Mouse (Mus musculus): ENCODE data around the gene Pla2g6.

Gene Pla2g6

DNA sequence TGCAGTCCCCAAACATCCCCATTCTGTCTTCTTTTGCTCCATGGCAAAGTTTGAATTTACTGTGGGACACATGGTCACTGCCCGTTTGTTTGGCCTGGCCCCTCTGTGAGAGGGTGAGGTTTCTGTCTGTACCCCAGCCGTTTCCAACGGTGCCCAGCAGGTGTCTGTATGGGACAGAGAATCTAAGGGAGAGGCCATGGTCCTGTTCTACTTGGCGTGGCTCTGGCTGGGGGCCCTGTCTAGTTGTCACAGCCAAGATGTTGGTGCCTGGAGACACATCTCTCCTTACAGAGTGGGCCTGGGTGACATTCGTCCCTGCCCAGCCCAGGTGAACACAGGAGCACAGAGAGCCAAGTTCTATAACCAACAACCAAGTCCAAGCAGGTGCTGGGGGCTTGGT is 47.3 kb downstream of the Pla2g6 start:
- in situ Hi-C loops (cut with MboI; ENCODE audit: low sequenced_read_pairs) = no loop called here

GRCm38 (mm10) chr15:79280209-79280608 is 48.0 kb downstream of the Pla2g6 start:
- in situ Hi-C loops (cut with MboI; ENCODE audit: low sequenced_read_pairs) = no loop called here

GRCm38 (mm10) chr15:79277728-79278127 is 50.5 kb downstream of the Pla2g6 start:
- in situ Hi-C loops (cut with MboI; ENCODE audit: low sequenced_read_pairs) = no loop called here

DNA sequence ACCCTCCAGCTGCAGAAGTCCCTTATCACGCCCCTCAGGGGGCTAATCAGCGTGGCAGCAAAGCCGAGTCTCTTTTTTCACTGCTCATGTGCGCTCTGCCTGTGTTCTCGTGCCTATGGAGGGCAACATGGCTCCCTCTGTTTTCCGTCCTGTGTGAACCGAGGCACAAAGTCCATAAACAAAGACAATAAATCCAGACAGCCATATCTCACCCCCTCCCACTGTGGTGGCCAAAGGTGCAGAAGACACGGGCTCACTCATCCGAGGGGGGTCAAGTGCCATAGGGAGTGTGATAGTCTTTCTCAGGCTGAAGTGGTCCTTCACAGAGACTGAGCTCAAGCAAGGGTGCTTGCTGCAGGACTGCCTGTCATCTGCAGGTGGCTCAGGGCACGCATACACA is 55.2 kb downstream of the Pla2g6 start:
- in situ Hi-C loops (cut with MboI; ENCODE audit: low sequenced_read_pairs) = no loop called here

DNA sequence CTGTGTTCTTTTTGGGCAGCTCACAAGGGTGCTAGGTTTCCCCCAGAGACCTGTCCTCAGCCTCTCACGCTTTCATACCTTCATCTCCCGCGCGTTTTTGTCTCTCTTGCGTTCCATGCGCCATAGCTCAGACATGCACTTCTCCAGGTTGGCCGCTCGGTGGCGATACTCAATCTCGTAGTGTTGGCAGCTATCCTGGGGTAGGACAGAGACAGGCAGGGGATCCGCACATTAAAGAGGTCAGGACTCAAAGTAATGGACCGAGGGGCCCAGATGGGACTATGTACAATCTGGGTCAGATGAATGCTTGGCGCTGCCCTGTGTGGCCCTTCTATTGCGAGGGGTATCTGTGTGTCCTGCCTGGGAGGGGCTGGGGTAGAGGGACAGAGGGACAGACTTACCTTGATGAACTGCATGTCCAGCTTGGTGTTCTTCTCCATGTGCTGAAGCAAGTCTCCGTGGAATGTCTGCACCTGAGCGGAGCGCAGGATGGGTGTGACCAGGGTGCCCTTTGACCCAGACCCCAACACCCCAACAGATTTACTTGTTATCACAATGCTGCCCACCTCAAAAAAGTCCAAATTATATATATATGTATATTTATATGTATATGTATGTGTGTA is 57.0 kb downstream of the Pla2g6 start:
- in situ Hi-C loops (cut with MboI; ENCODE audit: low sequenced_read_pairs) = no loop called here

DNA sequence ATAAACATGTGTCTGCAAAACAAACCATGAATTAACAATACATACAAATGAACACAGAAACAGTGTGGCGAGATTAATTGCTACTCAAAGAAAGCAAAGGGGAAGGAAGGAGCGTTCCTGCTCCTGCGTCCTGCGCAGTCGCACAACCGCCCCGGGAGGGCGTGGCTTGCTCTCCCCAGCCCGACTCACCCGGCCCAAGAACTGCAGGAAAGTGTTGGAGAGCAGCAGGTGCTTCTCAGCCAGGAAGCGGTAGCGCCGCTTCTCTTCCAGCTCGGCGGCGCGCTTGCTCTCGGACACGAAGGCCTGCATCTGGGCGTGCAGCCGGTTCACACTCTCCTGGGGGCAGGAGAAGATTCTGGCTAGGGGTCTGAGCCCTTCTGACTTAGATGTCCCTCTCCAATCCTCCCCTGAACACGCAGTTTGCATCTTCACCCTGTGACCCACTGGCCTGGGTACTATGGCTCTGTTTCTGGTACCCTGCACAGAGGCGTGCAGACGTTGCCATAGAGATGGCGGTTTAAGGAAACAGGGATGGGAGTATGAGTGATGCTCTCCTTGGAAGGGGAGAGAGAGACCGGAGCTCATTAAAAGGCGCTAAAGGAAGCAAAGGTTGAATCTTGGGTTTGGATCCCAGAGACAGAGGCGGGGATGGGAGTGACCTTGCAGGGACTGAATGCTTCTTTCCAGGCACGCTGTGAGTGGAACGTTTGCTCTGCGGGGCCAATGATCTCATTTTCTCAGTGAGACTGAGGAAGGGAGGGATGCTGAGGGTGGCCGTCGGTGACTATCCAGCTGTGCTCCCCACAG is 57.7 kb downstream of the Pla2g6 start:
- in situ Hi-C loops (cut with MboI; ENCODE audit: low sequenced_read_pairs) = no loop called here

GRCm38 (mm10) chr15:79268521-79268920 is 59.7 kb downstream of the Pla2g6 start:
- in situ Hi-C loops (cut with MboI; ENCODE audit: low sequenced_read_pairs) = no loop called here

DNA sequence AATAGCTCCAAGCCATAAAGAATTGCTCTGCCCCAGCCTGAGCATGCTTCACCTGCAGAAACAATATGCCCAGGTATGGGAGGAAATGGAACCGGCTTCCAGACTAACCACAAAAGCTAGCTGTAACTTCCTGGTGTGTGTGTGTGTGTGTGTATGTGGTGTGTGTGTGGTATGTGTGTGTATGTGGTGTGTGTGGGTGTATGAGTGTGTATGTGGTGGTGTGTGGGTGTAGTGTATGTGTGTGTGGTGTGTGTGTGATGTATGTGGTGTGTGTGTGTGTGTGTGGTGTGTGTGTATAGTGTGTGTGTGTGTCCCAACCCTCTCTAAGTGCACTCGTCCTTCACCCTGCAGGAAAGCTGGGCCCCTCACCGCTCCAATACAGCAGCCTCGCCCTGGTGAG is 62.8 kb downstream of the Pla2g6 start:
- in situ Hi-C loops (cut with MboI; ENCODE audit: low sequenced_read_pairs) = no loop called here

DNA sequence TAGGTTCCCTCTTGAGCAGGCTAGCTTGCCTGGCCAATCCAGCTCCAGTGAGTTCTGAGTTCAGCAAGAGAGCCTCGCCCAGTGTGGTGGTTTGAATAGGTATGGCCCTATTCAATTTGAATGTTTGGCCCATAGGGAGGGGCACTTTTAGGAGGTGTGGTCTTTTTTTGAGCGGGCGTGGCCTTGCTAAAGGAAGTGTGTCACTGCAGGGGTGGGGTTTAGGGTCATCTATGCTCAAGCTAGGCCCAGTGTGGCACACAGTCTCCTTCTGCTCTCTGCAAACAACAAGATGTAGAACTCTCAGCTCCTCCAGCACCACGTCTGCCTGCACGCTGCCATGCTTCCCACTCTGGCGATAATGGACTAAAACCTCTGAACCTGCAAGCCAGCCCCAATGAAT is 64.5 kb downstream of the Pla2g6 start:
- in situ Hi-C loops (cut with MboI; ENCODE audit: low sequenced_read_pairs) = no loop called here

- in situ Hi-C loops (cut with MboI; ENCODE audit: low sequenced_read_pairs) = no loop called here
These were observed 65.3 kb downstream of the Pla2g6 start for GRCm38 (mm10) chr15:79262786-79263309.

GRCm38 (mm10) chr15:79262375-79262774 is 65.8 kb downstream of the Pla2g6 start:
- in situ Hi-C loops (cut with MboI; ENCODE audit: low sequenced_read_pairs) = no loop called here

GRCm38 (mm10) chr15:79261757-79262156 is 66.4 kb downstream of the Pla2g6 start:
- in situ Hi-C loops (cut with MboI; ENCODE audit: low sequenced_read_pairs) = no loop called here

DNA sequence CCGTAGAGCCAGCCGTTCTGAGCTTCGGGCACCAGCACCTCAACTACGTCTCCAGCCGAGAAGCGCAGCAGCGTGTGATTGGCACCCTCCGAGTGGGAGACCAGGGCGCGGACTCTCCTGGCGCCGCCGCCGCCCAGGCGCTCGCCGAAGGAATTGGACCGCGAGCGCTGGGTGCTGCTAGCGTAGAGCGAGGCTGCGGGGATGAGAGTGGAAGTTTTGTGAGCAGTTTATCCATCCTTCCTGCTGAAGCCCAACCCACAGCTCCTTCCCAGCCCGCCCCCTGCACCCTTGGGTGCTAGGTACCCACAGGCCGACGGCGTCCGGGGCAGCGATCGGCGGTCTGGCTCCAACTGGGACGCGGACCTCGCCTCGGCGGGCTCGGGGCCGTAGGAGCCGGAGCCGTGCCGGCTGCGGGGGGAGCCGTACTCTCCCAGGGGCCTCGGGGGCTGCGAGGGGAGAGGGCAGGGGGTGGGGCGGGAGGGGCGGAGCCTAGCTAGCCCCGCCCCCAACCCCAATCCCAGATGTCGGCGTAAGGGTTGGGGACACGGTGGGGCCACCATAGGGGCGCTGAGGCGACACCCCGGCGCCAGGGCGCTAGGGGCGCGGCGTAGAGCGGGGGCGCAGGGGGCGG is 67.0 kb downstream of the Pla2g6 start:
- in situ Hi-C loops (cut with MboI; ENCODE audit: low sequenced_read_pairs) = no loop called here

GRCm38 (mm10) chr15:79258521-79258920 is 69.7 kb downstream of the Pla2g6 start:
- in situ Hi-C loops (cut with MboI; ENCODE audit: low sequenced_read_pairs) = no loop called here

DNA sequence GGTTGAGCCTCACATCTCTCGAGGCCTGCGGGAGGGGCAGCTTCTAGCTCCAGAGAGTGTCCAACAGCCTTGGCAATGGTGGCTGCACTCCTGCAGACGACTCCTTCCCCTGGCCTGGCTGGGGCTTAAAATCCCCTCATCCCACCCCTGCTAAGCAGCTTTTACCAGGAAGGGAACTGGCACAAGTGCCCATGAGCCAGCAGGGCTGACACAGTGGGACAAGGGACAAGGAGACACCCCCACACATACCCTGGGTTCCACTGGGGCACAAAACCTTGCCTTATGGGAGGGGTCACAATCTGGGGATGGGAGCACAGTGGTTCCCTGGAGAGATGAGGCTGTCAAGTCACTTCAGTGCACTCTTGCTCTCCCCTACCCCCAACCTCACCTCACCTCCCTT is 73.5 kb downstream of the Pla2g6 start, which contains the start of gene Slc16a8:
TSS of gene Slc16a8 (minus strand) at position 101 of the 400 bp plus-strand sequence.
- in situ Hi-C loops (cut with MboI; ENCODE audit: low sequenced_read_pairs) = no loop called here

GRCm38 (mm10) chr15:79252580-79252979 is 75.6 kb downstream of the Pla2g6 start:
- in situ Hi-C loops (cut with MboI; ENCODE audit: low sequenced_read_pairs) = no loop called here

DNA sequence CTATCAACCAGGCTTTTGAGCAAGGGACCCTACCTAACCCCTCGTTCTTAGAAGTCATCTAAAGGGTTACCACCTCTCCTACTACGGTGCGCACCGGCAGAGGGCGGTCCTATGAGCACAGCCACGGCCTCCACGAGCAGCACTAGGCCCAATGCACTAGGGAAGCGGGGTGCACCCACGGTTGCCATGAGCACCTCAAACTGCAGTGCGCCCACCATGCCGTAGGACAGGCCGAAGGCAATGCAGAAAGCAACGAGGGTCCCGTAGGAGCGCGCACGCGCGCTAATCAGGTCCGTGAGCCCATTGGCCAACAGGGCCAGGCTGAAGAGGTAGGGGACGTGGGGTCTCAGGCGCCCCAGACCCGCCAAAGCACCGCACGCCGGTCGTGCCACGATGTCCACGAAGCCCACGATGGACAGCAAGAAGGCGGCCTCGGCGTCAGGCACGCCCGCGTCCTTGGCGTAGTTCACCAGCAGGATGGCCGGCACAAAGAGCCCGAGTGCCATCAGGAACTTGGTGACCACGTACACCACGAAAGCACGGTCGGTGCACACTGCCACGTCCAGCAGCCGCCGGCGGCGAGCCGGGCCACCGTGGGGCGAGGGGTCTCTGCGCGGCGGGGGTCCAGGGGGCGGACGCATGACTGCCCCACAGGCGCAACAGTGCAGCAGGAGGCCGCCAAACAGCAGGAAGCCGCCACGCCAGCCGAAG is 76.3 kb downstream of the Pla2g6 start:
- in situ Hi-C loops (cut with MboI; ENCODE audit: low sequenced_read_pairs) = no loop called here

GRCm38 (mm10) chr15:79251168-79251567 is 77.0 kb downstream of the Pla2g6 start:
- in situ Hi-C loops (cut with MboI; ENCODE audit: low sequenced_read_pairs) = no loop called here

- in situ Hi-C loops (cut with MboI; ENCODE audit: low sequenced_read_pairs) = no loop called here
These were observed 78.0 kb downstream of the Pla2g6 start for GRCm38 (mm10) chr15:79250236-79250635.

DNA sequence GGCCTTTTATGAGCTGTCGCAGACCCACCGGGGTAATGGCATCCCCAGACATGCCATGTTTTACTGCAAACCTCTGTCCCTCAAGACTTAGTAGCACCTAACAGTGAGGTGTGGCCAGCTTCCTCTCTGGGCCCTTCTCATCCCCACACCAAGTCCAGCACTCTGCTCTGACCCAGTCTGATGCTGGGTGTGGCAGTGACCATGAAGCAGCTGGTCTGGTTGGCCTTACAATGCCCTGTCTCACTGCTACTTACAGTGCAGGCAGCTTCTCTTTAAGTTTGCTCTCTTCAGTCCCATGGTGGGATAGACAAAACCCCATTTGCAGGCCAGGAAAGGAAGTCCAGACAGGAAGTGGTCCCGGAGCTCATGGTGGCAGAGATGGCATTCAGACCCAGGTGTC is 82.9 kb downstream of the Pla2g6 start:
- in situ Hi-C loops (cut with MboI; ENCODE audit: low sequenced_read_pairs) = no loop called here

Data from CH12F3 (cell line).